Comparison of ENCODE assay signal across 28 mouse cellular contexts in genomic region chr3:87545554-87545953, GRCm38 (mm10). TPM values are rescaled to one million over a fixed set of nuclear protein-coding genes. Genes with fewer than 3 reads are reported as not detected.
DNase-seq lines count a peak whose midpoint lies in the region; ATAC-seq and TF ChIP-seq lines count a peak whose summit lies in the region.
"Had no signal": no experiment of that assay in that cellular context is flagged by ENCODE, and none has a peak within 500 bp of the region (broad histone marks: within the 10 kb centered on the region; RNA-seq: fewer than 3 reads in every experiment).

No protein-coding gene starts in this region.

- peaks cover 64% of the 10 kb centered on the region for H3K4me1 ChIP-seq in hindbrain, embryonic 10.5 days (replicated peaks)
- H3K4me1 ChIP-seq in hindbrain, embryonic 14.5 days (replicated peaks; ENCODE audit: control insufficient read depth, insufficient read depth, low read length), result peaks cover 6% of the 10 kb centered on the region; the same call in 1 of the 2 replicates
- 0 out of 2 replicates have a peak, but pooled peaks cover 3% of the 10 kb centered on the region for H3K4me1 ChIP-seq in kidney, embryonic 14.5 days (ENCODE audit: control insufficient read depth, insufficient read depth, low read length)
- no peaks in the 10 kb centered on the region for H3K4me1 ChIP-seq in kidney, postnatal 0 days (replicated peaks; ENCODE audit: insufficient read depth, low read length)
- H3K4me1 ChIP-seq: embryonic facial prominence, embryonic 15.5 days had no signal

- no peak overlapping the region for H3K9ac ChIP-seq in hindbrain, embryonic 14.5 days
- no peak overlapping the region for H3K9ac ChIP-seq in kidney, embryonic 14.5 days (ENCODE audit: low read depth, low read length)
- H3K9ac ChIP-seq in kidney, postnatal 0 days (ENCODE audit: low read depth, low read length), result no peak overlapping the region
- H3K9ac ChIP-seq: embryonic facial prominence, embryonic 12.5 days; embryonic facial prominence, embryonic 15.5 days; heart, embryonic 13.5 days had no signal

- H3K4me2 ChIP-seq in hindbrain, embryonic 14.5 days (replicated peaks), result no peak overlapping the region
- no peak overlapping the region for H3K4me2 ChIP-seq in kidney, embryonic 14.5 days (replicated peaks; ENCODE audit: low read depth, low read length)
- H3K4me2 ChIP-seq in kidney, postnatal 0 days (ENCODE audit: low read length), result no peak overlapping the region
- H3K4me2 ChIP-seq: embryonic facial prominence, embryonic 12.5 days; embryonic facial prominence, embryonic 15.5 days; heart, embryonic 13.5 days had no signal

- peaks cover 7% of the 10 kb centered on the region; the same call in 1 of the 2 replicates for H3K36me3 ChIP-seq in hindbrain, embryonic 10.5 days
- peaks cover 5% of the 10 kb centered on the region; the same call in 1 of the 2 replicates for H3K36me3 ChIP-seq in hindbrain, embryonic 14.5 days (replicated peaks; ENCODE audit: control insufficient read depth, insufficient read depth)
- no peaks in the 10 kb centered on the region for H3K36me3 ChIP-seq in kidney, embryonic 14.5 days (ENCODE audit: control insufficient read depth, insufficient read depth, low read length)
- H3K36me3 ChIP-seq in kidney, postnatal 0 days (ENCODE audit: insufficient read depth, low read length), result no peaks in the 10 kb centered on the region
- H3K36me3 ChIP-seq: embryonic facial prominence, embryonic 15.5 days; heart, embryonic 13.5 days had no signal

- H3K27ac ChIP-seq in hindbrain, embryonic 10.5 days, result 0 out of 2 replicates have a peak overlapping the region, but pooled peaks have one; percentile 56
- no peak overlapping the region for H3K27ac ChIP-seq in hindbrain, embryonic 14.5 days
- H3K27ac ChIP-seq in kidney, embryonic 14.5 days (ENCODE audit: low read depth, low read length), result no peak overlapping the region
- no peak overlapping the region for H3K27ac ChIP-seq in kidney, postnatal 0 days
- H3K27ac ChIP-seq: embryonic facial prominence, embryonic 12.5 days; embryonic facial prominence, embryonic 15.5 days; heart, adult 2 months; heart, embryonic 13.5 days; hindbrain, postnatal 0 days had no signal

- no peak for ATAC-seq in hindbrain, embryonic 14.5 days (ENCODE audit: low FRiP score)
- peak; percentile 77; the same call in 1 of the 2 replicates for ATAC-seq in kidney, embryonic 14.5 days (ENCODE audit: low FRiP score, low TSS enrichment)
- ATAC-seq in kidney, postnatal 0 days (replicated peaks; ENCODE audit: low FRiP score, low read depth), result peak; percentile 64
- ATAC-seq: forebrain, embryonic 16.5 days; hindbrain, postnatal 0 days; inflammation-experienced regulatory T-cells, adult 6 months; Patski had no signal

- no peak overlapping the region for H3K4me3 ChIP-seq in hindbrain, embryonic 10.5 days
- no peak overlapping the region for H3K4me3 ChIP-seq in hindbrain, embryonic 14.5 days (replicated peaks; ENCODE audit: low read length)
- no peak overlapping the region for H3K4me3 ChIP-seq in kidney, embryonic 14.5 days (ENCODE audit: low read length)
- no peak overlapping the region for H3K4me3 ChIP-seq in kidney, postnatal 0 days (replicated peaks; ENCODE audit: low read depth, low read length)
- H3K4me3 ChIP-seq: embryonic facial prominence, embryonic 12.5 days; embryonic facial prominence, embryonic 15.5 days; heart, adult 2 months; heart, embryonic 10.5 days; heart, embryonic 13.5 days had no signal

- no peak for TF ChIP-seq CTCF in kidney, postnatal 0 days (IDR thresholded peaks at IDR 0.05; ENCODE audit: low read depth)

- WGBS in hindbrain, embryonic 10.5 days, result 50% methylated on average over 3 of the region's 3 CpGs
- 51% methylated on average over 3 of the region's 3 CpGs for WGBS in hindbrain, embryonic 14.5 days
- WGBS in kidney, embryonic 14.5 days, result 31% methylated on average over 3 of the region's 3 CpGs
- 41% methylated on average over 3 of the region's 3 CpGs for WGBS in kidney, postnatal 0 days

- no peaks in the 10 kb centered on the region for H3K9me3 ChIP-seq in hindbrain, embryonic 10.5 days
- H3K9me3 ChIP-seq in hindbrain, embryonic 14.5 days (ENCODE audit: control insufficient read depth, low read length), result no peaks in the 10 kb centered on the region
- no peaks in the 10 kb centered on the region for H3K9me3 ChIP-seq in kidney, embryonic 14.5 days (ENCODE audit: control insufficient read depth, low read length)
- no peaks in the 10 kb centered on the region for H3K9me3 ChIP-seq in kidney, postnatal 0 days (replicated peaks; ENCODE audit: low read length)
- H3K9me3 ChIP-seq: embryonic facial prominence, embryonic 12.5 days; embryonic facial prominence, embryonic 15.5 days; G1E; heart, embryonic 10.5 days; heart, embryonic 13.5 days had no signal

- DNase-seq in hindbrain, embryonic 10.5 days (ENCODE audit: low spot score), result no peak
- DNase-seq in hindbrain, embryonic 14.5 days (ENCODE audit: low spot score), result no peak
- no peak for DNase-seq in kidney, postnatal 25 days
- peak; percentile 67 for DNase-seq in kidney, postnatal 0 days (ENCODE audit: low spot score)
- DNase-seq in kidney, postnatal 14 days, result no peak
- no peak for DNase-seq in embryo, embryonic 10.5 days (ENCODE audit: low spot score)
- DNase-seq: adrenal gland, postnatal 10 days; adrenal gland, postnatal 36 days; B cell, adult 2 months; cerebellum, adult 18-20 months; cerebellum, adult 9-10 months; cerebellum, postnatal 14 days; gastrocnemius, postnatal 10 days; gastrocnemius, postnatal 36 days; heart, adult 2 months; heart, postnatal 14 days; heart, postnatal 4 days had no signal

- peaks cover 75% of the 10 kb centered on the region for H3K27me3 ChIP-seq in hindbrain, embryonic 10.5 days (ENCODE audit: insufficient read depth, poor library complexity, severe bottlenecking)
- H3K27me3 ChIP-seq in hindbrain, embryonic 14.5 days (ENCODE audit: control insufficient read depth, insufficient read depth, low read length), result no peaks in the 10 kb centered on the region
- H3K27me3 ChIP-seq in kidney, embryonic 14.5 days (ENCODE audit: control insufficient read depth, insufficient read depth, low read length), result peaks cover 2% of the 10 kb centered on the region; the same call in 1 of the 2 replicates
- H3K27me3 ChIP-seq in kidney, postnatal 0 days (ENCODE audit: insufficient read depth, low read length), result no peaks in the 10 kb centered on the region
- H3K27me3 ChIP-seq: CH12.LX had no signal

RNA-seq across cellular contexts. Expression of gene Etv3, which starts 20.3 kb away (rescaled TPM):
- polyA plus RNA-seq in hindbrain, embryonic 10.5 days (2016; fragmentation: Nextera tagmentation; extraction: Ambion mirVana), result 9.6 and 12.2 TPM in 2 replicates
- 7.0 and 7.1 TPM in 2 replicates for polyA plus RNA-seq in hindbrain, embryonic 14.5 days (2014; fragmentation: Nextera tagmentation; extraction: Ambion mirVana)
- polyA plus RNA-seq in kidney, embryonic 14.5 days (2014; fragmentation: Nextera tagmentation; extraction: Ambion mirVana), result 8.2 and 9.7 TPM in 2 replicates
- polyA plus RNA-seq in kidney, postnatal 0 days (2015; fragmentation: Nextera tagmentation; extraction: Ambion mirVana), result 10.2 and 10.9 TPM in 2 replicates
